Mouse (Mus musculus) left cerebral cortex, adult 18-20 months (tissue): ENCODE results near the gene Anks1b. TPM values are rescaled to one million over a fixed set of nuclear protein-coding genes. Genes with fewer than 3 reads are reported as not detected.

Experiments used
- DNase-seq, 2 experiments: peaks; one replicate each; pipeline ENCODE4 v3.0.0; 2021 to 2022; ENCODE audit warnings: low spot score in 2 of 2, mixed read lengths in 1 of 2
- total RNA-seq, 2 experiments: library from RNA; stranded (reverse); gene quantifications; 2 replicates each; pipeline ENCODE4 v1.2.3; 2021

The Anks1b gene
- total RNA-seq, 2 experiments from 2014 or later: 437 to 438 TPM

DNA sequence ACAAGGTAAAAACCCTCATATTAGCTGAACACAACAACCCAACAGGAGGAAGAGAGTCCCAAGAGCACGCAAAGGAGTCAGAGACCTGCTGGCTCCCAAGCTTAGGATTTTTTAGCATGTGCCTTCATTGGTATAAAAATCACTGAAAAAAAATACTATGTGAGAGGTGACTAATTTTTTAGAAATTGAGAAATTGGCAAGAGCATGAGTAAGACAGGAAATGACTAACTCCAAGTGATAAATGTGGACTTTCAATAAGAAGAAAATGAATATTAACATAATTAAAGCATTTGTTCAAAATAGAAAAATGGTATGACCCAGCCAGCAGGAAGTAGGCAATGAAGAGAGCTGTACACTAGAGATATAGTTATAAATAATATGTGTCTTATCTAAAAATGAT lies 271.1 kb downstream of the Anks1b start:
- no peak for DNase-seq

DNA sequence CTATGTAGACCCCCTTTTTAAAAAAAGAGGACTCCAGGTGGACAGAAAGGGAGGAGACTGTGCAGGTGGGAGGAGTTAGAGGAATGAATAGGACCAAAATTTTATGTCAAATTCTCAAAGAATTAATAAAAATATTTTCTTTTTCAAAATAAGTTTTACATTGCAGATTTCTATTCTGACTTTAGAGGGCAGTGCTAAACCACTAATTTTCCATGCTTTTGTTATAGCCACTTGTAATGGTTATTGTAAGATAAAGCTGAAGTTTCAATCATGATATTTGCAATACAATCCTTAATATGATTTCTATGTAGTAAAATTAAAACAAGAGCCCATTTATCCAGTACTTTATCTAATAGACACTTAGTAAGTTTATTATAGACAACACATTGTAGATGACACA lies 278.2 kb downstream of the Anks1b start:
- no peak for DNase-seq

GRCm38 (mm10) chr10:90169941-90170580 lies 296.8 kb downstream of the Anks1b start:
- DNase-seq: peak in 1 of 2 experiments; percentile 13

DNA sequence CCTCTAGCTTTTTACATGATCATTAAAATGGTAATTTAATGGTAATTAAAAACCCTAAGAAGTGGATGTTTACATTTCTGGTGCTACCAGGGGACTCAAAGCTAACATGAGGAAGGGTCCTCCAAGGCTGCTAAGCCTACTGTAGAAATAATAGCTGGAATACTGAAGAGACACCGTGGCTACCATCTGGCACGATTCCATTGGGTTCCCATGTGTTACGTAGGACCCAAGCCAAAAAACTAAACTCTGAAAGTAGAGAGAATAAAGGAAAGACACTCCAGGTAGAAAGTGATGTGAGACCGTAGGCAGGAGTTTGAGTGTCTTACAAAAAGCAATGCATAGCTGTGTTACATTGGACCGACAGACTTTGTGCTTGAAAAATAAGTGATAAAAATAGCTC lies 317.1 kb downstream of the Anks1b start:
- no peak for DNase-seq

DNA sequence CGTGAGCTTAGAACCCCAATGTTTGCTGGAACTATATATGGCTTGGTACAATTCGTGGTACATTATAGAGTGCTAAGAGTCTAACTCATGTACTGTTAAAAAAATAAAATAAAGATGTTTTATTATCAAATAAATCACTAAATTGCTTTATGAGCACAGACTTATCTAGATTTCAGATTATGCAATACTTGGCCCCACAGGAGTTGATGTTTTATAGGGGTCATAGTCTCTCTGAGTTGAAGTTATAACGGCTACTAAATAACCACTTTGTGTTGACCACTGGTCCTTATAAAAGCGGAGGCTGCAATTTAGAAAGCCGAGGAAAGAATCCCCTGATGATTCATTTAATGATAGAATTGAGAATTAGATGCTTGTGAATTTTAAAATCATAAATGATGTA lies 323.6 kb downstream of the Anks1b start:
- DNase-seq: no peak

- DNase-seq: no peak
These were observed 336.7 kb downstream of the Anks1b start for GRCm38 (mm10) chr10:90210044-90210443.

DNA sequence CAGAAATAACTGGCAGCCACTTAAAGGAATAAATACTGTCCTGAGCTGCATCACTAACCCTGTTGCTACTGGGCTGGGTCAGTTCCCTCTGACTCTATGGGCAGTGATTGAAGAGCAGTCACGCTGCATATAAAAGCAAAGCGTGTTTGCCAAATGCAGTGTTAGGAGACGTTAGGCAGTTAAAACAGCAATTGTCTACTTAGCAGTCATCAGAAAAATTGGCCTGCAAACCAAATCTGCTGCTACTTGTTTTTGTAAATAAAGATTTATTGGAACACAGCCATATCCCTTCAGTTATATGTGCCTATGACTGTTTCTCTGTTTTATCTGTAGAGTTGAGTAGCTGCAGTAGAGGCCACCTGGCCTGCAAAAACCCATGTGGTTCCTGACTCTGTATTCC lies 347.2 kb downstream of the Anks1b start:
- DNase-seq: no peak

DNA sequence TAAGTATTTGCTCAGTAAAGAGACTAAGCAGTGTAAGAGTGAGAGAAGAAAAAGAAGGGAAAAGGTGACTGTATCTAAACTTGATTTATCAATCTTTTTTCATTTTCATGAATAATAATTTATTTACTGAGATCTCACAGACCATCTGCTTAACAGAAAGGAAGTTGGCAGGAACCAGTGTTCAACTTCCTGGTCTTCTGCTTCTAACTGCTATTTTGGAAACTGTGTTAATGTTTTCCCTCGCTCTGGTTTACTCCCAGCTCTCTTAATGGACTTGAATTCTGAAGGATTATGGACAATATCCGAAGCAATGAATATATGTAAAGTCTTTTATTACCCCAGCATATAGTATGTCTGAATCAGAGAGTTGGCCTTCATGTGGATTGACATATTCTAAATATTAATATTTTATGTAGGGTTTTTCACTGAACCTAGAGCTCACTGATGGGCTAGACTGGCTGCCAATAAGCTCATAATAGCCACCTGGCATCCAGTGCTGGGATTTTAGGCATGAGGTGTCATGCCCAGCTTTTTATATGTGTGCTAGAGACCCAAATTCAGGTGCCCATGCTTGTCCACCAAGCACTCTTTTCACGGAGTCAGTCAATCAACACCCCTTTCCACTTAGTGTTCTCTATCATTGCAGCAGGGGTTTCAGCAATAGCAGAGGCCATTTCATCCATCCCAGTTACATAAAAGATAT lies 349.6 kb downstream of the Anks1b start:
- DNase-seq: no peak

GRCm38 (mm10) chr10:90235273-90235672 lies 362.0 kb downstream of the Anks1b start:
- DNase-seq: no peak

DNA sequence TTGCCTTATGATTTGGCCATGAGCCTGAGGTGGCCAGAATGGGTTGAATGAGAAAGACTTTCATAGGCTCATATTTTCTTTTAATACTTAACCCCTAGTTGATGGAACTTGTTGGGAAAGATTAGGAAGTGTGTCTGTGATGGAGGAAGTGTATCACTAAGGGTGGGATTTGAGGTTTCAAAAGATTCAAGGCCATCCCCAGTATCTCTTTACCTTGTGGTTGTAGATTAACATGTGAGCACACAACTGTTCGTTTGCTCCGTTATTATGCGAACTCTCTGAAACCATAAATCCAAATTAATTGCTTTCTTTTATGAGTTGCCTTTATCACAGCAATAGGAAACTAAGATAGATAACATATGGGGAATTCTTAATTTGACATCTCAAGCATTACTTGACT lies 364.0 kb downstream of the Anks1b start:
- no peak for DNase-seq

- no peak for DNase-seq
These were observed 385.8 kb downstream of the Anks1b start for GRCm38 (mm10) chr10:90258944-90259714.

- DNase-seq: no peak
These were observed 398.0 kb downstream of the Anks1b start for GRCm38 (mm10) chr10:90271321-90271720.

- DNase-seq: no peak
These were observed 400.0 kb downstream of the Anks1b start for GRCm38 (mm10) chr10:90273311-90273710.

DNA sequence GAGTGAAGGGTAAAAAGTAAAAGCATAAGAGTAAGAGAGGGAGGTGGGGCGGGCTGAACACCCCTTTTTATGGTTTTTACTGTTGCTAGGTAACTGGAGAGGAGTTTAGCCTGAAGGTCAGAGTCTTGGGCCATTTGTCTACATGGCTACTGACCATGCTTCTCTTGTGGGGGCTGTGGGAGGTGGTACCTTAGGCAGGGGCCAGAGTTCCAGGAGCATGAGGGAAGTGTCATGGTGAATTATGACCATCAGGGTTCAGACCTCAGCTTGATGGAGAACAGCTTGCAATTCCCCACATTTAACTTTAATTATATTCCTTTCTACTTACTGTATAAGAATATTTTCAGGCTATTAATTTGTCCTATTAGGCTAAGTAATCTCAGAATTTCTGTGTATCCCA lies 413.3 kb downstream of the Anks1b start:
- no peak for DNase-seq

DNA sequence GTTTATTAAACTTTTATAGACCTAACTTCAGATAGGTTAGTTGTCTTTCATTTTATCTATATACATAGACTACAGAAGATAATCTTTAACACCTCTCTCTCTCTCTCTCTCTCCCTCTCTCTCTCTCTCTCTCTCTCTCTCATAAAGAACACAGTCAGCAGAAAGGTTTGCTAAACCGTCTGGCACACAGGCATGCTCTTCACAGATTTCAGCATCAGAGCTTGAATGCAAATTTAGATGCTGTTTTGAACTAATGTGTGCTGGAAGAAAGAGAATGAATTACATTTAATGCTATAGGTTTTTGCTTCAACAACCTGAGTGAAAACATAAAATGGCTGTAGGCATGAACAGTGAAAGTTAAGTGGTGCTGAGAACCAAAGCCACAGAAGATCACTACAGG lies 429.9 kb downstream of the Anks1b start:
- no peak for DNase-seq

- DNase-seq: no peak
These were observed 432.8 kb downstream of the Anks1b start for GRCm38 (mm10) chr10:90306156-90306555.

GRCm38 (mm10) chr10:90307931-90308555 lies 434.7 kb downstream of the Anks1b start:
- peak; percentile 9 to 23 for DNase-seq

GRCm38 (mm10) chr10:90329781-90330180 lies 456.5 kb downstream of the Anks1b start:
- no peak for DNase-seq

GRCm38 (mm10) chr10:90345394-90345793 lies 472.1 kb downstream of the Anks1b start:
- DNase-seq: peak; percentile 3 to 13

- no peak for DNase-seq
These were observed 482.9 kb downstream of the Anks1b start for GRCm38 (mm10) chr10:90356258-90356657.

DNA sequence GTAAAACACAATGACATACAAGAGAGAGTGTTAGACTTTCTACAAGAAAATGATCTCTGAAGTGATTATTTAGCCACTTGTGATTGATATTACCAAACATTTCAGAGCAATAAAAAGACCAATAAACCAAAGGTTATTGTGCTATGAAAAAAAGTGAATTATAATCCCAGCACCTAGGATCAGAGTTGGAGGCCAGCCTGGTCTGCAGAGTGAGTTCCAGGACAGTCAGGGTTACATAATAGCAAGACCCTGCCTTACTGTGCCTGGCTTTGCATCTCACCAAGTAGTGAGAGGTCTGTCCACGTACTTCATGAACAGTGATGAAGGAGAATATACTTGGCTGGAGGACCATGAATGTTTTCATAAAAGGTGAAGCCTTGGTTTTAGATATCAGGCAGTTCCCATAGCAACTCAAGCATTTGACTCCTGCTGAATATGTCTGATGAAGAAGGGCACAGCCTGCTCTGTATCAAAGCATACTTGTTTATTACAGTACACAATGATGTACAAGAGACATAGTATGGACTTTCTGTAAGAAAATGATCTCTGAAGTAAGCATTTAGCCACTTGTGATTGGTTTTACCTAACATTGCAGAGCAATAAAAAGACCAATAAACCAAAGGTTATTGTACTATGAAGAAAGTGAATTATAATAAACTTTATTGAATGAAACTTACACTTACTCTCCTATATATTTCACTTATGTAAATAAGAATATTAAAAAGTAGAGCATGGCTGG lies 484.0 kb downstream of the Anks1b start:
- no peak for DNase-seq
